Mouse (Mus musculus): Measurements from ENCODE around the gene Gm29666.

- TF ChIP-seq CTCF (IDR thresholded peaks at IDR 0.05; ENCODE audit: borderline replicate concordance, control insufficient read depth, extremely low read depth, insufficient read depth, low read length, poor library complexity) = no peak
- no peak for TF ChIP-seq POLR2A (IDR thresholded peaks at IDR 0.05; ENCODE audit: control insufficient read depth, extremely low read depth, insufficient read depth, low read length, poor library complexity)
Observed at GRCm38 (mm10) chr15:84942647-84943285, 22.9 kb upstream of the Gm29666 start.

Measured in thymus, adult 2 months (tissue).